Mouse (Mus musculus) kidney, embryonic 14.5 days (tissue): ENCODE data around the gene Btbd35f5. TPM values are rescaled to one million over a fixed set of nuclear protein-coding genes. Genes with fewer than 3 reads are reported as not detected.
"Not testable (repeated sequence)": the region's sequence is repeated elsewhere in the genome, so short reads cannot be mapped to it uniquely, and the experiment has no call there.

Source experiments
- ATAC-seq: fragments of 200-750 bp; cut with Nextera tagmentation; 2 replicates; pipeline ENCODE4 v1.8.0; 2017; ENCODE audit warnings: moderate number of reproducible peaks, mild to moderate bottlenecking, moderate TSS enrichment, moderate library complexity; ENCODE audit not compliant: low FRiP score, low TSS enrichment
- H3K27ac ChIP-seq: fragments of 300-500 bp; sonication (generic); 2 replicates; pipeline ENCODE4 v1.5.1; 2014; ENCODE audit warnings: low read depth, mild to moderate bottlenecking, low read length, moderate library complexity, mixed read lengths
- H3K27me3 ChIP-seq: fragments of 300-500 bp; sonication (generic); 2 replicates; pipeline ENCODE4 v1.6.1; 2014; ENCODE audit warnings: mild to moderate bottlenecking, low read length; ENCODE audit not compliant: control insufficient read depth, insufficient read depth
- H3K36me3 ChIP-seq: fragments of 300-500 bp; sonication (generic); 2 replicates; pipeline ENCODE4 v1.6.1; 2014; ENCODE audit warnings: low read length, mixed read lengths; ENCODE audit not compliant: control insufficient read depth, insufficient read depth
- H3K4me1 ChIP-seq: fragments of 300-500 bp; sonication (generic); 2 replicates; pipeline ENCODE4 v1.6.1; 2014; ENCODE audit warnings: low read length, mixed read lengths; ENCODE audit not compliant: control insufficient read depth, insufficient read depth
- H3K4me2 ChIP-seq: fragments of 300-500 bp; sonication (generic); replicated peaks from 2 replicates; pipeline ENCODE4 v1.6.1; 2014; ENCODE audit warnings: low read depth, mild to moderate bottlenecking, low read length
- H3K4me3 ChIP-seq: fragments of 300-500 bp; sonication (generic); 2 replicates; pipeline ENCODE4 v1.5.1; 2014; ENCODE audit warnings: mild to moderate bottlenecking, low read length
- H3K9ac ChIP-seq: fragments of 300-500 bp; sonication (generic); 2 replicates; pipeline ENCODE4 v1.6.1; 2014; ENCODE audit warnings: low read depth, mild to moderate bottlenecking, low read length, moderate library complexity
- H3K9me3 ChIP-seq: fragments of 300-500 bp; sonication (generic); 2 replicates; pipeline ENCODE4 v1.6.1; 2016; ENCODE audit warnings: low read length; ENCODE audit not compliant: control insufficient read depth
- WGBS: fragments of 180-500 bp; shearing (Covaris S2); extraction: QIAGEN DNeasy Blood & Tissue Kit; methylation state at CpG from one replicate; pipeline ENCODE4 v1.1.7; 2014; 5-methylcytosine and 5-hydroxymethylcytosine counted together
- polyA plus RNA-seq: library from polyadenylated mRNA; unstranded; fragments of >200 nt; fragmentation: Nextera tagmentation; extraction: Ambion mirVana; gene quantifications from 2 replicates; pipeline ENCODE4 v1.2.1, GENCODE M21; 2014

Btbd35f5 gene
- polyA plus RNA-seq: not detected in 2 replicates

DNA sequence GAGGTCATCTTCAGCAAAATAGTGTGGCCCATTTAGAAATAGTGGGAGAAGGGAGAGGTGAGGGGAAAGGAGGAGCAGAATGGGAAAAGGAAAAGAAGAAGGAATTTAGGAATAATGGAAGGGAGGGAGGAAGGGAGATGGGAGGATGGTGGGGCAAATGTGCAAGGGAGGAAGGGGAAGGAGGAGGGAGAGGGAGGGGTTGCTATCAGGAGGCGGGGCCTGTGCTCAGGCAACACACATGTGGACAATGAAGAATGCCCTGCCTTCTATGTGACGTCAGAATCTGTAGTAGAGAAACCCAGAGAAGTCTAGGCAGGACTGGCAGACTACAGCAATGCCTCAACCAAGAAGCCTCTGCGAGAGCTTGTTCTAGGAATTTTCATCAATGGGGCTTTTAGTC, at the start of gene Btbd35f5:
Gene Btbd35f5 (plus strand): TSS at position 301 of the 400 bp plus-strand sequence.
- not testable (repeated sequence) for H3K27ac ChIP-seq, ATAC-seq
- no CpG with 5 or more reads among the region's 3 CpGs for WGBS

DNA sequence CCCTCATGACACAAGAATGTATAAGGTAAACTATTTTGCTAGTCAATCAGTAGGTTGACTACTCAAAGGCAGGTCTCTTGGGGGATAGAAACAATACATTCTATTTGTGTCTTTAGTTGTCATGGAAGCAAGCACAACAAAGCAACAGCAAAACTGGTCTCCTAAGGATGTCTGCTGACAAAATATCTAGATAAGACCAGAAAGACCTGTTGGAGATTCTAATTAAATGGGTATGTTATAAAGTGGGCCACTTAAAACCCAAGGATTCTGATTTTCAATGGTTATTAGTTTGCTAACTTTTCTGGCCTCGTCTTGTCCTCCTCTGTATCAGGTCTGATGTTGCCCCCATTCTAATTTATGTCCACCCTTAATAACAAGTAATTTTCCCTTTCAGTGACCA, 32.2 kb upstream of the Btbd35f5 start, which contains the start of gene Gm21789:
Gene Gm21789 (plus strand): TSS at position 301 of the 400 bp plus-strand sequence.
- WGBS: no CpG with 5 or more reads among the region's 1 CpGs
- H3K27ac ChIP-seq, H3K27me3 ChIP-seq, H3K9ac ChIP-seq, ATAC-seq, H3K4me2 ChIP-seq, H3K9me3 ChIP-seq, H3K4me1 ChIP-seq, H3K36me3 ChIP-seq, H3K4me3 ChIP-seq: not testable (repeated sequence)

More for the DNA sequence above, at the start of gene Btbd35f5:
- not testable (repeated sequence) for H3K36me3 ChIP-seq, H3K4me3 ChIP-seq, H3K27me3 ChIP-seq, H3K9me3 ChIP-seq, H3K9ac ChIP-seq, H3K4me2 ChIP-seq, H3K4me1 ChIP-seq

Other genes with a start within 250 kb of the Btbd35f5 start
- not detected in 2 replicates for gene Btbd35f21, start 247.8 kb upstream of the Btbd35f5 start, polyA plus RNA-seq
- gene Btbd35f30, start 79.3 kb upstream of the Btbd35f5 start, polyA plus RNA-seq: not detected in 2 replicates
- not detected in 2 replicates for gene Gm21789, start 32.1 kb upstream of the Btbd35f5 start, polyA plus RNA-seq